Mouse (Mus musculus) embryo, embryonic 11 days (tissue): ENCODE results near the gene Patj.
A peak's percentile ranks its signal among the peaks of the same experiment; 100 is the strongest.

Experiments
- DNase-seq: peaks from one replicate; pipeline ENCODE4 v3.0.0-alpha.2; 2015

Patj gene

GRCm38 (mm10) chr4:98733660-98734059 lies 338.1 kb downstream of the Patj start:
- DNase-seq = no peak

GRCm38 (mm10) chr4:98739753-98740152 lies 344.2 kb downstream of the Patj start:
- peak; percentile 69 for DNase-seq

DNA sequence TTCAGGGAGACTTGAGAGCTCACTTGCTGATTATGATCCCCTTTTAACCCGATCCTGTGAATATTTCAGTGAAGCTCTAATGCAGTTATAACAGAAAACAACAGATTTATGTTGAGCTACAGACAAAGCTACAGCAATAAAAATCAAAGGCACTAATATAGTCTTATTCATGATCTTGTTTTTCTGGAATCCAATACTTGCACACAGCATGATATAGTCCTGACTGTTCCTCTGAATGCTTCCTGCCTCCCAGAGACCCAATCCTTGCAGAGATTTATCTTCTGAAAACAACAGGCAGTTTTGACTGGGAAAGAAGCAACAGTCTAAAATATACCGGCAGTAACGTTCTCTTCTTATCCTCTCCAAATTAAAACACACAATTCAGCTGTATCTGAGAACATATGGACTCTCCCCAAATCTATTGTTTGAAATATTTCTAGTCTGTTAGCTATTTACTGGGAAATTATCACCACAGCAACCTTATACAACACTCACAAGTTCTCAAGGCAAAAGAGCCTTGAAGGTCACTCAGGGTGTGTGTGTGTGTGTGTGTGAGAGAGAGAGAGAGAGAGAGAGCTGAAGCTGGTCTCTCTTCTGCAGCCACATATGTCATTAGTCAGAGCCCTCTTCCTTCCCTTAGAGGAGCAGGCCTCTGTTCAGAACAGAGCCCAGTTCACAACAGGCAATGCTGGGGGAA lies 347.8 kb downstream of the Patj start:
- no peak for DNase-seq

GRCm38 (mm10) chr4:98743906-98744210 lies 348.3 kb downstream of the Patj start:
- DNase-seq = peak; percentile 60

DNA sequence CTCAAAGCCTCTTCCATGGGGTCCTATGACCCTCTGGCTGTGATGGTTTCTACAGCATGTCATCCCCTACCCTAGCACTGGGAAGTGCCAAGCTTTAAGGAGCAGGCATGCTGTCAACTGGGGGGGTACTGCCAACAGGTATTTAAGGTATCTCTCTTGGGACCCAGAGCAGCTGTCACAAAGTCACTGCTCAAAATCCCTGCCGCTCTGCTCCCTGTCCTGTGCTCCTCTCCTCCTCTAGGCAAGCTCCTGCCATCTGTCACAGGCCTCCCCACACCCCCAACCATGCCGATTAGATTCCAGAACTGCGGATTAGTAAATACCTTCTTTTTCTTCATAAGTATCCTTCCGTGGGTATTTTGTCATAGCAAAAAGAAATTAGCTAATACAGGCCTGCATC lies 358.9 kb downstream of the Patj start:
- no peak for DNase-seq

DNA sequence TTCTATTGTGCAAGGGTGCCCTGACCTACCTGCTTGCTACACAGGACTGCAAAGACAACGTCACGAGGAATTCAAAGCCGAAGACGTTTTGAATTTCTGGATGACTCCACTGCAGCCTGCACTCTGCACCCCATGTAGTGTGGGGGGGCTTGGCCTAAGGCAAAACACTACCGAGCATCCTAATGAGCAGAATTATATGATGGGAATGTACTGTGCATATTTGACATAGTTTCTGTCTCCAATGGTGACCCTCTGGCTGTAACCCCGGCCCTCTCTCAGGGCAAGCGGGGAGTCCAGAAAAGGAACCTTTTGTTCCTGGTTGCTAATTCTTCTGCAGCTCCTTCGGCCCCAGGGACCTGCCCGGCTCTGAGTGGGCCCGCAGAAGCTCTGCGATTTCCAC lies 360.6 kb downstream of the Patj start:
- DNase-seq = no peak

DNA sequence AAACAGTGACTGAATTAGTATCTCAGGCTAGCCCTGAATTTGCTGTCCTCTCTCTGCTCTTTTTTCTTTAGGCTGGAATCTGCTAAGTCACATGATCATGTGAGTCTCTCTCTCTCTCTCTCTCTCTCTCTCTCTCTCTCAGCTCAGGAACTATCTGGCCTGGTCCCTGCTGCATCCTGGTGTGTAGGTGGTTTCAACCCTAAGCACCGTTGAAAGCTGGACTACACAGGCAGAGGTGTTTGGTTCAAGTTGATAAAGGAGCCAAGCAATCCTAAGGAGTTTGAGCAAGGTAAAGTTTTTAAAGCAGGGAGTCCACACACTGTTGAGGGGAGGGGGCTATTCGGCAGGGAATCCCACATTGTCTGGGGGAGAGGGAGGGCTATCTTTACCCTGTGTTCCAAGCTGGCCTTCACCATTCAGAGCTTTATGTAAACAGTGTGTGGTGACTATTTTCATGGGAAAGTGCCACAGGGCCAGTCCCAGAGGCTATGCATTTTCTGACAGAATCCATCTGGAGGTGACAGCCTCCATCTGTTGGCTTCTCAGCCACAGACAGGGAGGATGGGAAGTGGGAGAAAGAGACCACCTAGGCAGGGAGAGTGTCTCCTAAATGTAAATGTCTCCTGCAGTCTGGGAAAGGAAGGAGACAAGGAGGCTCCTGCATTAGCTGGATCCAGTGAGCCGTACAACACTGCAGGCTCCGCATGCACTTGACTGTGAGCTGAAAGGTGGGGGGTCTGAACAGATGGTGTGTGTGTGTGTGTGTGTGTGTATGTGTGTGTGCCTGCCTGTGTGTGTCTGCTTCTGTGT lies 362.6 kb downstream of the Patj start:
- no peak for DNase-seq

- DNase-seq = no peak
Measured at GRCm38 (mm10) chr4:98758872-98759518, 363.4 kb downstream of the Patj start.

DNA sequence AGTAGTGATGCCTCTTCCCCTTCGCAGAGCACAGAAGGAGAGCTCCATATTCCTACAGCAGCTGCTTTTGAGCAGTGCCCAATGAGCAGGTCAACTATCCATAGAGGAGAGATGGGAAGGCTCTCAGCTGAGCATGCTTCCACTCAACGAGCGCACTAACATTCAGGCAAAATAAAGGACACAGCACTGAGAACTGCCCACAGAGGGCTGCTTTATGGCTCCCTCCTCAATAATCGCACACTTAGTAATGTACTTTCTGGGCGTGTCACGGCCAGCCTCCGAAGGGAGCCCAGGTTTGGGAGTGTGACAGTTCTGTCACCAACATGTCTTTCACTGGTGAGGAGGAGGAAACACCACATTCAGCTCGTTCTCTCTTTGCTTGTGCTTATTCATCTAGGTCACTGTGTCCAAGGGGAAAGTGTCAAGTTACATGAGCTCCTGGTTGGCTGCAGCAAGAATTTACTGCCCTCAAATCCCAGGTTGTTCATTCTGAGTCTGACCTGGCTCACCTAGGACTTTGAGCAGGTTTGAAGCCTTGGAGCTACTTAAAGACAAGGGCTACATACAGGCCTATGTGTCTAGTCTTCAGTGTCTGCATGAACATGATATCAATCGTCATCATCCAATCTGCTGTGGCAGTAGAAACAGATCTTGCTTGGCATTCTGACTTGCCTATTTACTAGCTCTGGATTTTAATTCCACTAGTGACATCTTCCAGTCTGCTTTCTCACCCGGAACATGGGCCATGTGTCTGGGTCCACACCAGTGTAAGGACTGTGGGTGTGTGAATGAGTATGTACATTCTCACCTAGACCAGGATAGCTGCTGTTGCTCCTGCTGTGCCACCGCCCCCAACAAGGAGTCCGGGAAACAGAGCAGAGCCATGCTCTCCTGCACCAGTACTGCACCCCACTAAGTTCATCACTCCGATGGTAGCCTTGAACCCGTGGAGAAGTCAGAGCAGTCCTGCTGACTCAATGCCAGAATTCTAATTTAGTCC lies 371.8 kb downstream of the Patj start:
- DNase-seq = no peak
